Mouse (Mus musculus): ENCODE measurements around the gene Repin1.

- no peak for TF ChIP-seq CTCF (IDR thresholded peaks at IDR 0.05; ENCODE audit: low read depth)
- TF ChIP-seq EP300 (IDR thresholded peaks at IDR 0.05; ENCODE audit: low read depth), result no peak
Measured at GRCm38 (mm10) chr6:48548314-48548713, 45.4 kb upstream of the Repin1 start.

Data from heart, postnatal 0 days (tissue).